Mouse (Mus musculus) small intestine, adult 2 months (tissue): ENCODE results near the gene Gnmt.

Experiments used
- CTCF ChIP-seq: fragments of 200-500 bp; IDR thresholded peaks from 2 replicates; pipeline ENCODE4 v1.5.1; 2012; ENCODE audit warnings: low read depth, mild to moderate bottlenecking, control low read depth, inconsistent platforms, low read length, moderate library complexity, mixed read lengths; ENCODE audit not compliant: insufficient replicate concordance, insufficient read length; ENCODE audit errors: extremely low read depth
- POLR2A ChIP-seq: fragments of 200-500 bp; IDR thresholded peaks from 2 replicates; pipeline ENCODE4 v1.6.1; 2012; ENCODE audit warnings: low read depth, mild to moderate bottlenecking, control low read depth, inconsistent platforms, low read length, moderate library complexity

GRCm38 (mm10) chr17:46728021-46728420, 947 bp downstream of the Gnmt start:
- TF ChIP-seq POLR2A = no peak
- peak; percentile 39; the same call in 1 of the 2 replicates for TF ChIP-seq CTCF
